Mouse (Mus musculus): Measurements from ENCODE around the gene Cyp27a1.

- TF ChIP-seq CTCF (IDR thresholded peaks at IDR 0.05; ENCODE audit: borderline replicate concordance, control insufficient read depth, extremely low read depth, insufficient read depth, low read length, poor library complexity): no peak
- no peak for TF ChIP-seq POLR2A (IDR thresholded peaks at IDR 0.05; ENCODE audit: control insufficient read depth, extremely low read depth, insufficient read depth, low read length, poor library complexity)
These were observed 794 bp upstream of the Cyp27a1 start for GRCm38 (mm10) chr1:74712461-74713098.
